Mouse (Mus musculus) intestine, postnatal 0 days (tissue): Measurements from ENCODE around the gene Tmem120b. TPM values are rescaled to one million over a fixed set of nuclear protein-coding genes. Genes with fewer than 3 reads are reported as not detected.
A peak's percentile ranks its signal among the peaks of the same experiment; 100 is the strongest.

ENCODE experiments used
- ATAC-seq: fragments of 200-750 bp; cut with Nextera tagmentation; 2 replicates; pipeline ENCODE4 v1.8.0; 2017; ENCODE audit warnings: mild to moderate bottlenecking, moderate TSS enrichment, moderate library complexity
- H3K27ac ChIP-seq: fragments of 300-500 bp; sonication (generic); 2 replicates; pipeline ENCODE4 v1.5.1; 2014; ENCODE audit warnings: mild to moderate bottlenecking, low read depth, low read length, moderate library complexity
- H3K27me3 ChIP-seq: fragments of 300-500 bp; sonication (generic); replicated peaks from 2 replicates; pipeline ENCODE4 v1.6.1; 2014; ENCODE audit warnings: low read length, mixed read lengths; ENCODE audit not compliant: control insufficient read depth, insufficient read depth
- H3K36me3 ChIP-seq: fragments of 300-500 bp; sonication (generic); 2 replicates; pipeline ENCODE4 v1.6.1; 2014; ENCODE audit warnings: mild to moderate bottlenecking, moderate library complexity; ENCODE audit not compliant: control insufficient read depth, insufficient read depth
- H3K4me1 ChIP-seq: fragments of 300-500 bp; sonication (generic); replicated peaks from 2 replicates; pipeline ENCODE4 v1.6.1; 2014; ENCODE audit warnings: antibody characterized with exemption, low read length, mixed read lengths; ENCODE audit not compliant: control insufficient read depth, insufficient read depth
- H3K4me2 ChIP-seq: fragments of 300-500 bp; sonication (generic); replicated peaks from 2 replicates; pipeline ENCODE4 v1.6.1; 2014; ENCODE audit warnings: low read depth, mild to moderate bottlenecking, moderate library complexity
- H3K4me3 ChIP-seq: fragments of 300-500 bp; sonication (generic); 2 replicates; pipeline ENCODE4 v1.5.1; 2014; ENCODE audit warnings: low read depth, low read length
- H3K9ac ChIP-seq: fragments of 300-500 bp; sonication (generic); 2 replicates; pipeline ENCODE4 v1.6.1; 2014; ENCODE audit warnings: mild to moderate bottlenecking, low read depth, low read length
- H3K9me3 ChIP-seq: fragments of 300-500 bp; sonication (generic); 2 replicates; pipeline ENCODE4 v1.6.1; 2016; ENCODE audit warnings: mixed run types; ENCODE audit not compliant: control insufficient read depth
- CTCF ChIP-seq: sonication (generic); IDR thresholded peaks from 2 replicates; pipeline ENCODE4 v1.5.1; 2016; ENCODE audit warnings: low read depth, mild to moderate bottlenecking, control low read depth, antibody characterized with exemption, moderate library complexity
- WGBS: fragments of 180-500 bp; shearing (Covaris S2); extraction: QIAGEN DNeasy Blood & Tissue Kit; methylation state at CpG from one replicate; pipeline ENCODE4 v1.1.7; 2014; 5-methylcytosine and 5-hydroxymethylcytosine counted together
- polyA plus RNA-seq: library from polyadenylated mRNA; unstranded; fragments of >200 nt; fragmentation: Nextera tagmentation; extraction: Ambion mirVana; gene quantifications from 2 replicates; pipeline ENCODE4 v1.2.1, GENCODE M21; 2015

Tmem120b gene
- polyA plus RNA-seq, 1 experiment from 2014 or later = 3.2 TPM

- Histone ChIP-seq H3K27me3 (no peaks in the 10 kb centered on the region), H3K27ac (no peak overlapping the region), H3K4me2 (no peak overlapping the region), H3K4me3 (no peak overlapping the region), H3K4me1 (no peaks in the 10 kb centered on the region), H3K9ac (no peak overlapping the region), H3K9me3 (no peaks in the 10 kb centered on the region), H3K36me3 (no peaks in the 10 kb centered on the region)
- WGBS = 21% methylated on average over 9 of the region's 9 CpGs
- TF ChIP-seq CTCF = peak; percentile 87
- 0 out of 2 replicates have a peak, but pooled peaks have one; percentile 50 for ATAC-seq
These were observed 22.5 kb upstream of the Tmem120b start for GRCm38 (mm10) chr5:123045561-123046295.

- Histone ChIP-seq H3K36me3 (no peaks in the 10 kb centered on the region), H3K9ac (no peak within 1 kb of the TSS), H3K4me1 (no peaks in the 10 kb centered on the region), H3K27me3 (no peaks in the 10 kb centered on the region), H3K9me3 (no peaks in the 10 kb centered on the region), H3K27ac (no peak within 1 kb of the TSS), H3K4me2 (no peak within 1 kb of the TSS), H3K4me3 (no peak within 1 kb of the TSS)
- WGBS = 84% methylated on average over 3 of the region's 3 CpGs
- TF ChIP-seq CTCF = no peak
- ATAC-seq = no peak
These were observed 21.3 kb upstream of the Tmem120b start, which contains the start of gene Morn3 for GRCm38 (mm10) chr5:123046916-123047315. Morn3 (minus strand) TSS chr5:123047016.

- Histone ChIP-seq H3K9me3 (no peaks in the 10 kb centered on the region), H3K4me1 (no peaks in the 10 kb centered on the region), H3K9ac (no peak overlapping the region), H3K36me3 (no peaks in the 10 kb centered on the region), H3K4me3 (no peak overlapping the region), H3K4me2 (peak overlapping the region; percentile 30; the same call in 1 of the 2 replicates), H3K27ac (no peak overlapping the region), H3K27me3 (no peaks in the 10 kb centered on the region)
- ATAC-seq = no peak
- 3% methylated on average over 12 of the region's 12 CpGs for WGBS
- peak; percentile 45 for TF ChIP-seq CTCF
These were observed 18.9 kb upstream of the Tmem120b start for GRCm38 (mm10) chr5:123049271-123049670.

GRCm38 (mm10) chr5:123050918-123051317 lies 17.3 kb upstream of the Tmem120b start:
- H3K27me3 ChIP-seq = no peaks in the 10 kb centered on the region
- 74% methylated on average over 9 of the region's 9 CpGs for WGBS
- H3K36me3 ChIP-seq = no peaks in the 10 kb centered on the region
- H3K4me1 ChIP-seq = no peaks in the 10 kb centered on the region
- TF ChIP-seq CTCF = no peak
- no peaks in the 10 kb centered on the region for H3K9me3 ChIP-seq
- ATAC-seq = no peak
- H3K9ac ChIP-seq = no peak overlapping the region
- no peak overlapping the region for H3K27ac ChIP-seq
- H3K4me2 ChIP-seq = no peak overlapping the region
- no peak overlapping the region for H3K4me3 ChIP-seq

GRCm38 (mm10) chr5:123051736-123052135 lies 16.5 kb upstream of the Tmem120b start:
- Histone ChIP-seq H3K27ac (no peak overlapping the region), H3K36me3 (no peaks in the 10 kb centered on the region), H3K9ac (no peak overlapping the region), H3K27me3 (no peaks in the 10 kb centered on the region), H3K9me3 (no peaks in the 10 kb centered on the region), H3K4me1 (no peaks in the 10 kb centered on the region), H3K4me2 (no peak overlapping the region), H3K4me3 (no peak overlapping the region)
- 83% methylated on average over 5 of the region's 5 CpGs for WGBS
- ATAC-seq = no peak
- peak; percentile 43; the same call in 1 of the 2 replicates for TF ChIP-seq CTCF

- peak; percentile 72 for TF ChIP-seq CTCF
- WGBS = 8% methylated on average over 48 of the region's 48 CpGs
- peak overlapping the region; percentile 50; the same call in 1 of the 2 replicates for H3K9ac ChIP-seq
These were observed 10.6 kb upstream of the Tmem120b start for GRCm38 (mm10) chr5:123057366-123058250.

More at GRCm38 (mm10) chr5:123057366-123058250, 10.6 kb upstream of the Tmem120b start:
- H3K4me2 ChIP-seq = peak overlapping the region; percentile 57
- H3K27ac ChIP-seq = peak overlapping the region; percentile 50; the same call in 1 of the 2 replicates
- no peaks in the 10 kb centered on the region for H3K4me1 ChIP-seq
- H3K9me3 ChIP-seq = no peaks in the 10 kb centered on the region
- H3K4me3 ChIP-seq = peak overlapping the region; percentile 36
- peak; percentile 95 for ATAC-seq
- no peaks in the 10 kb centered on the region for H3K27me3 ChIP-seq
- H3K36me3 ChIP-seq = no peaks in the 10 kb centered on the region
